ENCODE assay signal across 22 mouse cellular contexts in genomic region chr5:29699520-29700202, GRCm38 (mm10). TPM values are rescaled to one million over a fixed set of nuclear protein-coding genes. Genes with fewer than 3 reads are reported as not detected.
DNase-seq lines count a peak whose midpoint lies in the region; ATAC-seq lines count a peak whose summit lies in the region.
"Had no signal": no experiment of that assay in that cellular context is flagged by ENCODE, and none has a peak within 500 bp of the region (broad histone marks: within the 10 kb centered on the region; RNA-seq: fewer than 3 reads in every experiment).

No protein-coding gene starts in this region.

- DNase-seq in adrenal gland, adult 2 months = peak; percentile 17
- DNase-seq in adrenal gland, adult 18-20 months (ENCODE audit: low spot score in 2 of 2) = no peak
- DNase-seq in urinary bladder, adult 2 months (ENCODE audit: low spot score) = peak; percentile 33
- DNase-seq in urinary bladder, postnatal 4 days (ENCODE audit: low spot score in 2 of 2) = no peak
- peak; percentile 30 for DNase-seq in urinary bladder, postnatal 25 days (ENCODE audit: low spot score)
- DNase-seq in forebrain, embryonic 11.5 days (ENCODE audit: low spot score) = no peak
- DNase-seq in cerebellum, adult 18-20 months = no peak
- DNase-seq: adrenal gland, postnatal 25 days; cerebellum, adult 2 months; gastrocnemius, postnatal 10 days; heart, adult 18-20 months; heart, postnatal 10 days; heart, postnatal 4 days had no signal

- no peak overlapping the region for H3K9ac ChIP-seq in forebrain, embryonic 11.5 days (ENCODE audit: low read length)
- H3K9ac ChIP-seq: forebrain, embryonic 15.5 days; hindbrain, embryonic 12.5 days had no signal

- ATAC-seq in forebrain, embryonic 11.5 days (replicated peaks; ENCODE audit: low FRiP score) = no peak
- ATAC-seq: forebrain, embryonic 15.5 days; hindbrain, embryonic 16.5 days had no signal

- no peak overlapping the region for H3K4me3 ChIP-seq in forebrain, embryonic 11.5 days (ENCODE audit: low read depth, low read length)
- H3K4me3 ChIP-seq: embryonic facial prominence, embryonic 10.5 days; forebrain, embryonic 15.5 days; heart, embryonic 10.5 days; hindbrain, embryonic 12.5 days had no signal

- WGBS in forebrain, embryonic 11.5 days = 80% methylated on average over 2 of the region's 2 CpGs

- H3K9me3 ChIP-seq in forebrain, embryonic 11.5 days (ENCODE audit: control insufficient read depth, low read length) = no peaks in the 10 kb centered on the region
- H3K9me3 ChIP-seq: embryonic facial prominence, embryonic 10.5 days; forebrain, embryonic 15.5 days; heart, embryonic 10.5 days; hindbrain, embryonic 12.5 days had no signal

- H3K27me3 ChIP-seq in forebrain, embryonic 11.5 days (ENCODE audit: control insufficient read depth, insufficient read depth, low read length) = no peaks in the 10 kb centered on the region
- H3K27me3 ChIP-seq: forebrain, embryonic 15.5 days; hindbrain, embryonic 12.5 days had no signal

- no peaks in the 10 kb centered on the region for H3K4me1 ChIP-seq in forebrain, embryonic 11.5 days (replicated peaks; ENCODE audit: control insufficient read depth, insufficient read depth, low read length)
- H3K4me1 ChIP-seq: embryonic facial prominence, embryonic 10.5 days; forebrain, embryonic 15.5 days; heart, embryonic 10.5 days; hindbrain, embryonic 12.5 days had no signal

- H3K27ac ChIP-seq in forebrain, embryonic 11.5 days (ENCODE audit: low read depth, low read length) = no peak overlapping the region
- H3K27ac ChIP-seq: embryonic facial prominence, embryonic 10.5 days; forebrain, embryonic 15.5 days; heart, embryonic 10.5 days; hindbrain, embryonic 12.5 days had no signal

- no peak overlapping the region for H3K4me2 ChIP-seq in forebrain, embryonic 11.5 days (ENCODE audit: low read depth, low read length, severe bottlenecking)
- H3K4me2 ChIP-seq: forebrain, embryonic 15.5 days; hindbrain, embryonic 12.5 days had no signal

- no peaks in the 10 kb centered on the region for H3K36me3 ChIP-seq in forebrain, embryonic 11.5 days (ENCODE audit: control insufficient read depth, insufficient read depth, low read length)
- H3K36me3 ChIP-seq: embryonic facial prominence, embryonic 10.5 days; forebrain, embryonic 15.5 days; heart, embryonic 10.5 days; hindbrain, embryonic 12.5 days had no signal

RNA-seq across cellular contexts. Expression of gene Dnajb6, which starts 35.8 kb away (rescaled TPM):
- total RNA-seq in adrenal gland, adult 2 months (2021) = 100 to 1,000 TPM; 117 to 138 TPM
- polyA plus RNA-seq in adrenal gland, adult 2 months (2012; rRNA removed) = 34.3 and 46.2 TPM in 2 replicates
- total RNA-seq in adrenal gland, adult 18-20 months (2021) = 100 to 1,000 TPM; 118 to 146 TPM
- polyA plus RNA-seq in urinary bladder, adult 2 months (2012; rRNA removed) = 92.2 and 100 TPM in 2 replicates
- polyA plus RNA-seq in forebrain, embryonic 11.5 days (2014; fragmentation: Nextera tagmentation; extraction: Ambion mirVana) = 210 and 226 TPM in 2 replicates

RNA-seq across cellular contexts. Expression of gene Gm5129, which starts 36.1 kb away (rescaled TPM):
- total RNA-seq in adrenal gland, adult 2 months (2021) = 1 to 10 TPM in 1 of 2 experiments, not detected in 1; 1.7 TPM
- polyA plus RNA-seq in adrenal gland, adult 2 months (2012; rRNA removed) = not detected in 2 replicates
- 1 to 10 TPM in 1 of 2 experiments, not detected in 1; 1.9 TPM for total RNA-seq in adrenal gland, adult 18-20 months (2021)
- not detected in 2 replicates for polyA plus RNA-seq in urinary bladder, adult 2 months (2012; rRNA removed)
- polyA plus RNA-seq in forebrain, embryonic 11.5 days (2014; fragmentation: Nextera tagmentation; extraction: Ambion mirVana) = not detected in 2 replicates
- total RNA-seq: adrenal gland, postnatal 25 days; gastrocnemius, postnatal 10 days; gastrocnemius, postnatal 4 days; heart, postnatal 10 days; heart, postnatal 4 days; MEL had no signal
- polyA plus RNA-seq: embryonic facial prominence, embryonic 10.5 days; forebrain, embryonic 15.5 days; frontal cortex, adult 2 months; heart, embryonic 10.5 days; heart, embryonic 14.5 days; hindbrain, embryonic 12.5 days; hindbrain, embryonic 16.5 days had no signal

Comparison
In these comparisons a context has a peak if more than half of its experiments do, and no peak if none do; other contexts are left out.
1. DNase-seq: peak in adrenal gland, adult 2 months (single experiment), urinary bladder, adult 2 months (single experiment) and urinary bladder, postnatal 25 days (single experiment); none in adrenal gland, adult 18-20 months (0 of 2), urinary bladder, postnatal 4 days (0 of 2), forebrain, embryonic 11.5 days (single experiment) and cerebellum, adult 18-20 months (0 of 2).